Mouse (Mus musculus) T-helper 2 cell (primary cell): ENCODE measurements around the gene Sh3bgrl2.

Source experiments
- in situ Hi-C: fragments of 300-600 bp; cut with MboI, MseI; formaldehyde crosslinking; loops from one replicate; pipeline ENCODE4 v1.15.1; 2025; ENCODE audit warnings: high pct_unique_total_duplicates

Gene Sh3bgrl2

DNA sequence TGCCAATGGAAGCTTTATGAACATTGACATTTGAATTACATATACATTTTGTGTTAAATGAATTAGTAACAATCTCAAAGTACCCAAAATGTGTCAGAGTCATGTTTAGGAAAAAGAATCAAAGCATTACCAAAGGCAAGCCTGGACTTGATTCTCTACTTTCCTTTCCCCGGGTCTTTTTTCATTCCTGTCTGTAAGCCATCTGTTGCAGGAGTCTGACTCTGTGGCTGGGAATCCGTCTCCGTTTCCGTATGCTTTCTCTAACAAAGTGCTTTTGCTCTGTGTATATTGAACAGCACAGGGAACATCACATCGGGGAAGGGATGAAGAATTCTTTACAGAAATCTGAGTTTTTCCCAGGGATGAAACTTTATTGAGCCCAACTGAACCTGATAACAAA lies 77.0 kb downstream of the Sh3bgrl2 start:
- in situ Hi-C loops, result no loop called here

DNA sequence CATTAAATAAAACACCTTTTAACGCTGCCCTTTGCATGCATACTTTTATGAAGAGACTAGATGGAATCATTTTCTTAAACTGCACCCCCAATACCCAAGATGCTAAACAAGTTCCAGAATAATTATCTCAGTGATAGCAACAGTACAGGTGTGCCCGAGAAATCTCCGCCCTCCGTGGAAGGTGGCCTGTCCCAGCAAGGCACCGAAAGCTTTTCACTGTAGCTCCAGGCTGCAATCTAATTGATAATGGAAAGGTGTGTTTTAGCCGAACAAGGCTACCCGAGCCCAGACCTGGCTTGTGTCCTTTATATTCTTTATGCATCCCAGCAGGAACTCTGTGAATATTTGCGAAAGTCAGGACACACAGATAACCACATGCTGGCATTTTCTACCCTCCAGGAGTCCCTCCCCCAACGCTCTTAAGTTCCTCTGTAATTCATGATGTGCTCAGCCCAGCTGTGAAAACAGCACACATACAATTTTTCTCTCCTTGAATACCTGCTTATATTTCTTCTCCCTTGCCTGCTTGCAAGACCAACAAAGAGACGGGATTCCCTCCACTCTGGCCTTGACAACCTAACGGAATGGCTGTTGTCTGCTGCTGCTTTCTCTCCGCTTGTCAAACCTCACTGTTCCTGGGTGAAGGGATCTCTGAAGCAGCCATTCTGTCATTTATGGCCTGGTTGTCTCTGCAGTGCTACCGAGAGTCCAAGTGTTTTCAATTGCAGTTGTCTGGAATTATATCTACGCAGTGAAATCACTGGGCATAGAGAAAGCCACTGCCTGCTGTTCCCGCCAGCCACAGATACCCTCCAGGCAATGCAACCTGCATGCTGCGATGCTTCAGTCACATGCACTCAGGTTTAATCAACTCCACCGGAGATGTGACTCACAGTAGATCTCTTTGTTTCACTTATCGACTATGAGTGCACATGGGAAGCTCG lies 80.8 kb downstream of the Sh3bgrl2 start:
- in situ Hi-C loops, result no loop called here

- in situ Hi-C loops, result no loop called here
Measured at GRCm38 (mm10) chr9:83630341-83630740, 82.2 kb downstream of the Sh3bgrl2 start.

DNA sequence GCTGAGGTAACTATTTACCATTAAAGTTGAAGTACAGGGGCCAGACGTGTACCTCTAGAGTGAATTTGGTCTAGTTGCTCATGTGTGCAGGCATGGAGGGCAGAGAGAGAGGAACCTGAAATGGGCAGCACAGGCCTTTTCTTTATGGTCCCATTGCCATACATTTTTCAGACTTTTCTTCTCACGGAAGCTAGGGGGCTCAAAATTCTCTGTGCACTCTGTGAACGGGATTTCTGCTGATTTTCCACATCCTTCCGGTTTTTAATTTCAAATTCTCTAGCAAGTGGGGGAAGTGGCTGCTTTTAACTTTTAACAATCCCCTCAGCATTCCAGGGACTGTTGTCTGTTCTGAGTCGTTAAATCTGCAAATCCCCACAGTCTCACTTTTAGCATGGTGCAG lies 83.8 kb downstream of the Sh3bgrl2 start:
- in situ Hi-C loops, result no loop called here

- in situ Hi-C loops, result no loop called here
Measured at GRCm38 (mm10) chr9:83634703-83635102, 86.6 kb downstream of the Sh3bgrl2 start.

DNA sequence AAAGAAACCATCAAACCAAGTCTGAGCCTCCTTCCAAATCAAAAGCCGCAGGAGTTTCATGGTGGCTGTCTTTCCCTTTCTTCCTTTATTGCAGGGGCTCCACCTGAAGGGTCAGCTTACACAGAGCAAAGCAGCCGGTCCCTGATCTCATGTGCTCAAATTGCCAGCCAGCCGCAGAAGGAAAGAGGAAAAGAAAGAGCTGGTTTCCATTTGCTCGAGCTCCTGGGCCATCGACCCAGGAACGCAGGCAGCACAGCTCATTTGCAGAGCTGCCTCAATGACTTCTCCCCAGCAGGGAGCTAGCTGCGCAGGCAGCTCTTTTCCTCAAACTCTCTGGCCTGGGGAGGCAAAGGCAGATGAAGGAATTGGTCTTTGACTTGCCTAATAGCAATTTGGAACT lies 87.9 kb downstream of the Sh3bgrl2 start:
- in situ Hi-C loops, result no loop called here

DNA sequence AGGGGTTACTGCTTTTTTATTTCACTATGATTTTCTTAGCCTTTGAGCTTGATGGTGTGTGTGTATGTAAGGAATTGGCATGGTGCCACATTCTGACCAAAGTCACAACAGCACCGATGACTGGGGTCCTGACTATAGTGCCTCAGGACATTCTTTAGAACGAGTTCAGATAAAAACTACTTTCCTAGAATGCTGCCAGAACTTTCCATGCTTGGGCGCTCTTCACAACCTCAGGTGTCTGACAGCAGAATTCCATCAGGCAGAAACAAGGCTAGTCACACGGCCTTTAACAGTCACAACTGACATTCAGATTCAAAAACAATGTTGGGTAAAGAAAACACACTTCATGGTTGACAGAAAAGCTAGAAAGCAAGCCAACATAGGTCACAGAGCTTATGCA lies 95.0 kb downstream of the Sh3bgrl2 start:
- in situ Hi-C loops, result no loop called here

DNA sequence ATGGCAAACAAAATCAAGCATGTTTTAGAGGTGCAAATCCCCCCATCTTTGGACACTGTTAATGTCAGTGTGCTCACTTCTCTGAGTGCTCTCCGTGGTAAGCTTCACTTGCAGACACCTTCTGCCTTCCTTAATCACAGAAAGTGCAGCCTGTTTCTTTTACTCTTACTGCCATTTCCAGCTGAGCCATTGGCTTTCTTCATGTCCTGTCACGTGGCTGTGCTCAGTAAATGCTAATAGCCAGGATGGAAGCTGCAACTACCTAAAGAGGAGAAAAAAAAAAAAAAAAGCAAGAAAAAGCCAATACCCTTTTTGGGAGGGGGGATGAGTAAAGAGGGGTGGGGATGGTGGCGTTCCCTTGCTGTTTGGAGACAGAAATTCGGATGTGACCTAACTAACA lies 95.7 kb downstream of the Sh3bgrl2 start:
- in situ Hi-C loops, result no loop called here

GRCm38 (mm10) chr9:83646215-83646614 lies 98.1 kb downstream of the Sh3bgrl2 start:
- in situ Hi-C loops, result no loop called here

GRCm38 (mm10) chr9:83646691-83647090 lies 98.6 kb downstream of the Sh3bgrl2 start:
- in situ Hi-C loops, result no loop called here

DNA sequence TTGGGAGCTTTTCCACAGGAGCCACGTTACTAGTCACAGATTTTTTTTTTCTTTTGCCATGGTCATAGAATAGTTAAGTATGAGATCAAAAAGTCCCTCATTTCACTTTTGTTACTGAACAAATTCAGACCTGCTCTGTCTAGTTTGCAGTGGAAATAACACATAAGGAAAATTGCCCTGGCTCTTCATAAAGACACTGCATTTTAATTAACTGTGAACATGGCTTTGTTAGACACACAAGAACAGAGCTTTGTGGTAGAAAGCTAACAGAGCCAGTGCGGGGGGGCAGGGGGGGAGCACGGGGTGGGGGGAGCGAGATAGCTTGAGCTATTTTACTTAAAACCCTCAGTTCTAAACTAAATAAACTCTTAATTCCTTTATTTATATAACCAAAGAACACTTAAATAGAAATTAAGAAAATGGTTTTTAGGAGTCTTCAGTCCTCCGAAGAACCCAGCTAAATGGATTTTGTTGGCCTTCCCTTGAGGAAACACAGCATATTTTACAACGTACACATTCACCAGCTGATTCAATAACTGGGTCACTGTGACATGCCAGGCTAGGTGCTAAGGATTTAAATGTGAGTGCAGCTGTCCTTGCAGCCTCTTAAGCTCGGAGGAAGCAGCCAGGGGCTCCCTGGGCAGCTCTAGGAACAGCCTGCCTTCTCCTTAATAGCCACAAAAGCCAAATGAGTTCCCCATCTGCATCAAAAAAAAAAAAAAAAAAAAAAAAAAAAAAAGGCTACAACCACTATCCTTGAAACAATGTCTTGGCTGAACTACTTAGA lies 100.0 kb downstream of the Sh3bgrl2 start:
- in situ Hi-C loops, result no loop called here

DNA sequence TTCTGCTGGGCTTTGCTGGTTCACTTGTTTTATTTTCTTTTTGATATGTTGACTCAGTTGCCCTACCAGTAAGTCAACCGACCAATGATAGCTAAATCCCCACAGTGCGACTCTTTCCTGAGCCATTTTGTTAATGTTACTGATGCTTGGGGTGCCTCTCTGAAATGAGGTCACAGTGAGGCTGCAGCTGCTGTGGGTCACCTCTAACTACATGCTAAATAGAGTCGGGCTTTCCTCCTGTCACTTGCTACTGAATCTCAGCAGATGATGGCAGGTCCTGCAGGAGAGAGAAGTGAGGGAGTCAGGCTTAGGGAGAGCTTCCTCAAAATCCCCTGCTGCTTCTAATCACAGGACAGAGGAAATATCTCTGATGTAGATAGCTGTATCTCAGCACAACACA lies 100.6 kb downstream of the Sh3bgrl2 start:
- in situ Hi-C loops, result no loop called here

GRCm38 (mm10) chr9:83652015-83652414 lies 103.9 kb downstream of the Sh3bgrl2 start:
- in situ Hi-C loops, result no loop called here

DNA sequence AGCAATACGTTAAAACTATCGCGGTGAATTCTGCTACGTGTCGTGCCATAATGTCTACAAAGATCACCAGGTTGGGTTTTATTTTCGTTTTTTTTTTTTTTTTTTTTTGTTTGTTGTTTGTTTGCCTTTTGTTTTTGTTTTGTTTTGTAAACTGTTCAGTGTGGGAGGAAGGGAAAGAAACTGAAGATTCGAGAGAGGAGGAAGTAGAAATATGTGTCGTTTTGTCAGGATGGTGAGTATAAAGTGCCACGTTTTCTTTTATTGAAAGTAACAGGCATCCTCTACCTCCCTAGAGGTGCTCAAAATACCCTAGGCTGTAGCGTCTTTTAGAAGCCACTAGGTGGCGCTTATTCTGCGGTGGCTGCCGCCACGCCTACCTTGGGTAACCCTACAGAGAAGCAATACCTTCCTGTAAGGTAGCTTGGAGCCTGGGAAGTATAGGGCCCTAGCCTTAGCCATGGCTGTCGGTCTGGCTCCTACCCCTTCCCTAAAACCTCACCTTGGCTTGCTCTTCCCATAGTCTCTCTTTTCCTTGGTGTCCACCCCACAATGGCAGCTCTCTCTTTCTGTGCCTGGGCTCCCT lies 104.6 kb downstream of the Sh3bgrl2 start:
- in situ Hi-C loops, result no loop called here

DNA sequence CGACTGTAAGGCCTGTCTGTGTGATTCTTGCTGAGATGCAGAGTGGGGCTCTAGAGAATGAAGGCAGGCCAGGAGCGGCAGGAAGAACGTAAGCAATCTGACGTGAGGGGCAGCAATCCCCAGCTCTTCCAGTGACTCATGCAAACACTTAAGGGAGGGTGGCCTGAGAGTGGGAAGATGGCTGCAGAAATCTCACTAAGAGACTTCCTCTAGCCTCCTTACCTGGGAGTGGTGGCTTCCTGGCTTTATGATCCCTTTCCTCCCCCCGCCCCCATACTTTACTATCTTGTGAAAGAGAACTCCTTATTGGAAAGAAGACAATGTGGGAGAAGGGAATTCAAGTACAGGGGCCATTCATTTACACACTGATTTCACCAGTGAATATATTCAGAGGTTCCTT lies 106.5 kb downstream of the Sh3bgrl2 start:
- in situ Hi-C loops, result no loop called here

DNA sequence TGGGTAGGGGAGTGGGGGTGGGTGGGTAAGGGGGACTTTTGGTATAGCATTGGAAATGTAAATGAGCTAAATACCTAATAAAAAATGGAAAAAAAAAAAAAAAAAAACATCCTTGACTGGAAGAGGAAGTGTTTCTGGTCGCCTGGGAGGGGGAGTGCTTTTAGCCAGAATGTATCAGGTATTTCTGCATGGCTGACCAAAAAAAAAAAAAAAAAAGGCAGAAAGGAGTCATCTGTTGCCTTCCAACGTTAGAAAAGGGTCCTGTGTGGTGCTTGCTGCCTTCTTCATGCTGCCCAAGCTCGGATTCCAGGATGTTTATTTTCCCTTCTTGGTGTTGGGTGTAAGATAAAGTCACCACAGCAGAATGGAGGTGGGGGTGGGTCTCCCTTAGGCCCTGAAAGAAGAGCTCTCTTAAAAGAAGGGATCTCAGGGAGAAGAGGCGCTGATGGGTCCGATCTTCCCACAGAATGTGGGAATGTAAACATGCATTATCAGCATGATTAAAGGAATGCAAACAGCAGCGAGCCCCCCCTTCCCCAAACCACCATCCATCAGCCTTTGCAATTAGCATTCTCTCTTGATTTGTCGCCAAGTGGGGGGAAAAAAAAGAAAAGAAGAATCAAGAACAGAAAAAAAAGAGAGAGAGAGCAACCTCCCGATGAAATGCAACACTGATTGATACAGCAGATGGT lies 109.0 kb downstream of the Sh3bgrl2 start:
- in situ Hi-C loops, result no loop called here

DNA sequence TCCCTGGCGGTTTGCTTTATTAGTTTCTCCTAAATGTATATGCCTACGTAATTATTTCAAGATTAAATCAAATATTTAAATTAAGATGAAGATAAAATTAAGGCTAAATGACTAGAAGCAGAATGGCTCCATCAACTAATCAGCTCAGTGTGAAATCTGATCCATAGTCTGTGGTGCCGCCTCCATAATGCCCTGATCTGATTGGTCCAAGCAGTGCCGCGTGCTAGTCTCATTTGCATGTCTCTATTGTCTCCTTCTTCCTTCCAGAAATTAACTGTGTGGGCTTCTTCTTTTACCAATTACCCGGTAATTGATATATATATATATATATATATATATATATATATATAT lies 109.5 kb downstream of the Sh3bgrl2 start:
- in situ Hi-C loops, result no loop called here

GRCm38 (mm10) chr9:83659081-83659480 lies 111.0 kb downstream of the Sh3bgrl2 start:
- in situ Hi-C loops, result no loop called here

DNA sequence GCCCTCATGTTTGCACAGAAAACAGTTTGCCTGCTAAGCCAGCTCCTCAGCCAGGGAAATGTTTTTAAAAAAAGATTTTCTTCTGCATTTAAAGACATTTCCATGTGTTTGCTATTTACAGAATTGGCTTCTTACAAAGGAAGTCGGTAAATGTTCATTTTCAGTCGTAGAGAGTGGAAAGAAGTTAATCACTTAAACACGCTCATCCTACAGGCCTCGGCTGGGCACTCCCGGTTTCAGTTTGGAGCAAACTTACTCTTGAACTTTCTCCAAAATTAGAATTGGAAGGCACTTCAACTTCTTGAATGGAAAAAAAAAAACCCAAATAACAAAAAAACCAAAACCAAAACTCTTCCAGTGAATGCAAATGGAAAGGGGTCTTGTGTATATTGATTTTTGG lies 113.7 kb downstream of the Sh3bgrl2 start:
- in situ Hi-C loops, result no loop called here

- in situ Hi-C loops, result no loop called here
Measured at GRCm38 (mm10) chr9:83663981-83664897, 116.1 kb downstream of the Sh3bgrl2 start.

GRCm38 (mm10) chr9:83664951-83665350 lies 116.8 kb downstream of the Sh3bgrl2 start:
- in situ Hi-C loops, result no loop called here
